Mouse (Mus musculus) thymus, adult 2 months (tissue): ENCODE results near the gene Rerg.

Experiments
- CTCF ChIP-seq: fragments of 200-500 bp; IDR thresholded peaks from 2 replicates; pipeline ENCODE4 v1.5.1; 2012; ENCODE audit warnings: mild to moderate bottlenecking, control low read depth, low read length, moderate library complexity, borderline replicate concordance; ENCODE audit not compliant: control insufficient read depth, poor library complexity, insufficient read depth; ENCODE audit errors: extremely low read depth
- POLR2A ChIP-seq: fragments of 200-500 bp; IDR thresholded peaks from 2 replicates; pipeline ENCODE4 v1.6.1; 2012; ENCODE audit warnings: mild to moderate bottlenecking, low read length, control low read depth, moderate library complexity; ENCODE audit not compliant: control insufficient read depth, poor library complexity, insufficient read depth; ENCODE audit errors: extremely low read depth

- TF ChIP-seq CTCF (no peak), POLR2A (no peak)
Measured at GRCm38 (mm10) chr6:137114859-137115258, 55.4 kb downstream of the Rerg start.
